Mouse (Mus musculus) cerebellum, adult 2 months (tissue): ENCODE results near the gene Hdhd3. TPM values are rescaled to one million over a fixed set of nuclear protein-coding genes. Genes with fewer than 3 reads are reported as not detected.

Experiments
- DNase-seq, 2 experiments: peaks; one replicate each; pipeline ENCODE4 v3.0.0; 2021
- H3K27ac ChIP-seq: fragments of 200-500 bp; 2 replicates; pipeline ENCODE4 v1.5.1; 2012; ENCODE audit warnings: low read length, control low read depth, inconsistent platforms; ENCODE audit not compliant: insufficient read depth
- H3K27me3 ChIP-seq: fragments of 200-500 bp; 2 replicates; pipeline ENCODE4 v1.6.1; 2012; ENCODE audit warnings: inconsistent platforms, mild to moderate bottlenecking, low read length, moderate library complexity; ENCODE audit not compliant: control insufficient read depth, insufficient read depth
- H3K4me1 ChIP-seq: fragments of 200-500 bp; 2 replicates; pipeline ENCODE4 v1.6.1; 2011; ENCODE audit warnings: low read length; ENCODE audit not compliant: control insufficient read depth, insufficient read depth
- H3K4me3 ChIP-seq: fragments of 200-500 bp; replicated peaks from 2 replicates; pipeline ENCODE3; 2011; ENCODE audit warnings: mild to moderate bottlenecking, low read depth, low read length, control low read depth; ENCODE audit not compliant: insufficient read depth
- CTCF ChIP-seq: fragments of 200-500 bp; IDR thresholded peaks from 2 replicates; pipeline ENCODE4 v1.5.1; 2011; ENCODE audit warnings: low read depth, mild to moderate bottlenecking, control low read depth, low read length, moderate library complexity, borderline replicate concordance; ENCODE audit not compliant: insufficient read depth
- POLR2A ChIP-seq: fragments of 200-500 bp; IDR thresholded peaks from 2 replicates; pipeline ENCODE4 v1.6.1; 2011; ENCODE audit warnings: low read length, control low read depth, borderline replicate concordance; ENCODE audit not compliant: insufficient read depth
- WGBS: fragments of 180-500 bp; shearing (Covaris S2); methylation state at CpG from one replicate; pipeline ENCODE4 v1.1.7; 2018; 5-methylcytosine and 5-hydroxymethylcytosine counted together
- polyA plus RNA-seq: library from polyadenylated mRNA; depleted of rRNA; stranded (reverse); fragments of >200 nt; gene quantifications from 2 replicates; pipeline ENCODE4 v1.2.3, GENCODE M21; 2012

Hdhd3 gene
- polyA plus RNA-seq, 1 experiment = 9.3 TPM

- 65% methylated on average over 8 of the region's 8 CpGs for WGBS
- no peak for TF ChIP-seq CTCF
- TF ChIP-seq POLR2A = no peak
- DNase-seq = no peak
Measured at GRCm38 (mm10) chr4:62517046-62517445, 13.8 kb upstream of the Hdhd3 start.

DNA sequence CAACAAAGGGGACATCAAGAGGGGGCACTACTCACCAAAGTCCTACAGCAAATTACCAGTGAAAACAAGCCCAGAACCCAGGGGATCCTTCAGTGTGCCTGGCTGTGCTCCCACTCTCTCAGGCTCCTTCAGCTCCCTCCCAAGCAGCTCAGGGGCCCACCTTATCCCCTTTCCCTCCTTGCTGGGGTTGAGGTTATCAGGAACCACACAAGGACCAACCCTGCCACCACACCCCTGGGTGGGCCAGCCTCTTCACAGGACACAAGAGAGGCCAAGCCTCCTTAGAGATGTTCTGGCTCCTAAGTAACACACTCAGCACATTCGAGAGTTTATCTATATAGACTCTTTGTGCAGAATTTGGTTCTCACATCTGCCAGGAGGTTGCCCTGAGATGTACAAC is 13.3 kb upstream of the Hdhd3 start:
- no peak for DNase-seq
- 80% methylated on average over 1 of the region's 1 CpGs for WGBS
- peaks cover 24% of the 10 kb centered on the region for H3K4me1 ChIP-seq
- TF ChIP-seq POLR2A = no peak
- TF ChIP-seq CTCF = no peak
- H3K27ac ChIP-seq = peak overlapping the region; percentile 95
- H3K4me3 ChIP-seq = peak overlapping the region; percentile 0
- no peaks in the 10 kb centered on the region for H3K27me3 ChIP-seq

More at GRCm38 (mm10) chr4:62517046-62517445, 13.8 kb upstream of the Hdhd3 start:
- Histone ChIP-seq H3K4me1 (peaks cover 24% of the 10 kb centered on the region), H3K4me3 (no peak overlapping the region), H3K27me3 (no peaks in the 10 kb centered on the region), H3K27ac (peak overlapping the region; percentile 48)

DNA sequence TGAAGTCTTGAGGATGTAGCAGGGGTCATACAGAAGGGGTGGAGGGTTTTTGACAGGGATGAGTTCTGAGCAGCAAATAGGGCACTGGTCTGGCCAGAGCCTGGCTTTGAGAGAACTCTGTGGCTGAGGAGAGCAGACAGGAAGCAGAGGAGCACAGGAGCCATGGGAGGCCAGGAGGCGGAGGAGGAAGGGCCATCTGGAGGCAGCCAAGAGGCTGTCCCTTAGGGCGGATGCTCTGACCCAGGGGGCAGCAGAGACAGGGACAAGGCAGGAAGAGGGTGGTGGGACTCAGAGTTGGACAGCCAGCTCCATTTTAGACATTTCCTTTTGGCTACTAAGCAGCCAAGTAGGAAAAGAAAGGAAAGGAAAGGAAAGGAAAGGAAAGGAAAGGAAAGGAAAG is 12.8 kb upstream of the Hdhd3 start:
- Histone ChIP-seq H3K27ac (peak overlapping the region; percentile 95), H3K4me3 (peak overlapping the region; percentile 20), H3K4me1 (peaks cover 24% of the 10 kb centered on the region), H3K27me3 (no peaks in the 10 kb centered on the region)
- peak; percentile 72 to 80 for DNase-seq
- peak; percentile 39; the same call in 1 of the 2 replicates for TF ChIP-seq POLR2A
- 0 out of 2 replicates have a peak, but pooled peaks have one; percentile 1 for TF ChIP-seq CTCF
- 6% methylated on average over 2 of the region's 2 CpGs for WGBS

- peak overlapping the region; percentile 95 for H3K27ac ChIP-seq
- DNase-seq = peak in 1 of 2 experiments; percentile 66
- peaks cover 24% of the 10 kb centered on the region for H3K4me1 ChIP-seq
- WGBS = 16% methylated on average over 3 of the region's 3 CpGs
- H3K4me3 ChIP-seq = peak overlapping the region; percentile 20
- TF ChIP-seq POLR2A (no peak), CTCF (no peak)
- H3K27me3 ChIP-seq = no peaks in the 10 kb centered on the region
Measured at GRCm38 (mm10) chr4:62515490-62515889, 12.2 kb upstream of the Hdhd3 start.

DNA sequence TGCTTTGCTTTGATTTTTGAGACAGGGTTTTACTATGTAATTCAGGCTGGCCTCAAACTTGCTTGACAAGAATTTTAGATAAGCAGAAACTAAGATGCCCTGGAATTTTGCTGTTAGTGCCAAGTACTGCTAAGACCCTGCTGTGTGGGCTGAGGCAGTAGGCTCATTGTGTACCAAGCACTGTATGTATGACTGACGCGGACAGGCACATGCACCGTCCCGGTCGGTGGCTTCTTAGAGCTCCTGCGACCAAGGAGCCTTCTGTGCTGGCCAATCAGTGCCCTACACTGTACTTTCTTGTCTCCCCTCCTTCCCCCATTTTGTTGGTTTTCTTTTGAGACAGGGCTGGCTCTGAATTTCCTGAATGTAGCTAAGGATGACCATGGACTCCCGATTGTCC is 11.7 kb upstream of the Hdhd3 start:
- H3K4me1 ChIP-seq = peaks cover 24% of the 10 kb centered on the region
- DNase-seq = no peak
- 37% methylated on average over 7 of the region's 7 CpGs for WGBS
- TF ChIP-seq POLR2A (no peak), CTCF (no peak)
- peak overlapping the region; percentile 95 for H3K27ac ChIP-seq
- peak overlapping the region; percentile 20 for H3K4me3 ChIP-seq
- H3K27me3 ChIP-seq = no peaks in the 10 kb centered on the region

DNA sequence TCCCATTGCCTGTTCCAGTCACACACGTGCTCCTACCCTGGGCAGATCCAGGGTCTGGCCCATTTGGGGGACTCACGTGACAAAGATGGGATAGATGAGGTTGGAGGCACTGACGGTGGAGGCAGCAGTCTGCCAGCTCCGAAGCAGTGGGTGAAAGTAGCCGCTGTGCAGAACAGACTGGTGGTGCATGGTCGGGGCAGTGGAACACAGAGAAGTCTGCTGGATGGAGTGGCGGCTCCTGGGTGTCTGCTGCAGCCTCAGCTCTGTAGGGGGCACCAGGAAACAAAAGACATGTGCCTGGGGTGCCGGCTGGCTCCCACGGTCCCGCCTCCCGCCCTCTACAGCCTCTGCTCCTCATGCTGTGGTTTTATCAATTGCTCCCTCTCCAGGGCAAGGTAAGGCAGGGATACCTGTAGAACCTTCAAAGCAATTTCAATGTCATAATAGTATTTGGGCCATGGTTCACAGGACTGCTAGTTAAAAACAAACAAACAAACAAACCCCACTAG is 10.8 kb upstream of the Hdhd3 start:
- no peaks in the 10 kb centered on the region for H3K27me3 ChIP-seq
- WGBS = 50% methylated on average over 11 of the region's 11 CpGs
- peaks cover 24% of the 10 kb centered on the region for H3K4me1 ChIP-seq
- no peak overlapping the region for H3K27ac ChIP-seq
- TF ChIP-seq POLR2A (no peak), CTCF (no peak)
- no peak overlapping the region for H3K4me3 ChIP-seq
- no peak for DNase-seq

- Histone ChIP-seq H3K27ac (no peak overlapping the region), H3K4me1 (peaks cover 5% of the 10 kb centered on the region), H3K27me3 (no peaks in the 10 kb centered on the region), H3K4me3 (no peak overlapping the region)
- no peak for DNase-seq
- 44% methylated on average over 11 of the region's 11 CpGs for WGBS
- TF ChIP-seq CTCF = no peak
Measured at GRCm38 (mm10) chr4:62509946-62510345, 6.7 kb upstream of the Hdhd3 start.

- Histone ChIP-seq H3K27ac (no peak overlapping the region), H3K4me3 (no peak overlapping the region), H3K27me3 (no peaks in the 10 kb centered on the region), H3K4me1 (peaks cover under 1% of the 10 kb centered on the region)
- WGBS = 28% methylated on average over 5 of the region's 5 CpGs
- no peak for TF ChIP-seq CTCF
- TF ChIP-seq POLR2A = no peak
- no peak for DNase-seq
Measured at GRCm38 (mm10) chr4:62508839-62509238, 5.6 kb upstream of the Hdhd3 start.

DNA sequence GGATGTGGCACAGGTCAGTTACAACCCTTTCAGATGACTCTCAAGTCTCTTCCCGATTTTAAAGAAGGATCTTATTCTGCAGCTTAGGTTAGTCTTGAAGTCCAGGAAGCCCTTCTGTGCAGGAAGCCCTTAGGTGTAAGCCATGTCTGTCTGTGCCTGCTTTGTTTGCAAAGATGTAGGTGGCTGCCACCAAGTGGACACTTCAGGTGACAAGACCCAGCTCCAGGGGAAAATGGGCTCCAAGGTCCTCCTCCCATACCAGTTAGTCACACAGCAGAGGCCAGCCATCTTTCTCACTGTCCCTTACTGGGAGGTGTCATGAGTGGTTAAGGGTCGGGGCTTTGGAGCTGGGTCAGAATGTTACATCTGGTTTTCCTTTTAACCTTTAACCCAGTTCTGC is 3.5 kb upstream of the Hdhd3 start:
- peak; percentile 59 to 71 for DNase-seq
- Histone ChIP-seq H3K4me3 (no peak overlapping the region), H3K4me1 (no peaks in the 10 kb centered on the region), H3K27ac (no peak overlapping the region), H3K27me3 (no peaks in the 10 kb centered on the region)
- peak; percentile 66 for TF ChIP-seq CTCF
- no peak for TF ChIP-seq POLR2A
- WGBS = 66% methylated on average over 2 of the region's 2 CpGs
